Mouse (Mus musculus) intestine, postnatal 0 days (tissue): ENCODE data around the gene Stom. TPM values are rescaled to one million over a fixed set of nuclear protein-coding genes. Genes with fewer than 3 reads are reported as not detected.

Experiments used
- ATAC-seq: fragments of 200-750 bp; cut with Nextera tagmentation; 2 replicates; pipeline ENCODE4 v1.8.0; 2017; ENCODE audit warnings: mild to moderate bottlenecking, moderate TSS enrichment, moderate library complexity
- H3K27ac ChIP-seq: fragments of 300-500 bp; sonication (generic); 2 replicates; pipeline ENCODE4 v1.5.1; 2014; ENCODE audit warnings: mild to moderate bottlenecking, low read depth, low read length, moderate library complexity
- H3K27me3 ChIP-seq: fragments of 300-500 bp; sonication (generic); replicated peaks from 2 replicates; pipeline ENCODE4 v1.6.1; 2014; ENCODE audit warnings: low read length, mixed read lengths; ENCODE audit not compliant: control insufficient read depth, insufficient read depth
- H3K36me3 ChIP-seq: fragments of 300-500 bp; sonication (generic); 2 replicates; pipeline ENCODE4 v1.6.1; 2014; ENCODE audit warnings: mild to moderate bottlenecking, moderate library complexity; ENCODE audit not compliant: control insufficient read depth, insufficient read depth
- H3K4me1 ChIP-seq: fragments of 300-500 bp; sonication (generic); replicated peaks from 2 replicates; pipeline ENCODE4 v1.6.1; 2014; ENCODE audit warnings: antibody characterized with exemption, low read length, mixed read lengths; ENCODE audit not compliant: control insufficient read depth, insufficient read depth
- H3K4me2 ChIP-seq: fragments of 300-500 bp; sonication (generic); replicated peaks from 2 replicates; pipeline ENCODE4 v1.6.1; 2014; ENCODE audit warnings: low read depth, mild to moderate bottlenecking, moderate library complexity
- H3K4me3 ChIP-seq: fragments of 300-500 bp; sonication (generic); 2 replicates; pipeline ENCODE4 v1.5.1; 2014; ENCODE audit warnings: low read depth, low read length
- H3K9ac ChIP-seq: fragments of 300-500 bp; sonication (generic); 2 replicates; pipeline ENCODE4 v1.6.1; 2014; ENCODE audit warnings: mild to moderate bottlenecking, low read depth, low read length
- H3K9me3 ChIP-seq: fragments of 300-500 bp; sonication (generic); 2 replicates; pipeline ENCODE4 v1.6.1; 2016; ENCODE audit warnings: mixed run types; ENCODE audit not compliant: control insufficient read depth
- CTCF ChIP-seq: sonication (generic); IDR thresholded peaks from 2 replicates; pipeline ENCODE4 v1.5.1; 2016; ENCODE audit warnings: low read depth, mild to moderate bottlenecking, control low read depth, antibody characterized with exemption, moderate library complexity
- WGBS: fragments of 180-500 bp; shearing (Covaris S2); extraction: QIAGEN DNeasy Blood & Tissue Kit; methylation state at CpG from one replicate; pipeline ENCODE4 v1.1.7; 2014; 5-methylcytosine and 5-hydroxymethylcytosine counted together
- polyA plus RNA-seq: library from polyadenylated mRNA; unstranded; fragments of >200 nt; fragmentation: Nextera tagmentation; extraction: Ambion mirVana; gene quantifications from 2 replicates; pipeline ENCODE4 v1.2.1, GENCODE M21; 2015

Stom gene
- polyA plus RNA-seq, 1 experiment from 2014 or later = 45.6 TPM

GRCm38 (mm10) chr2:35367629-35368028 lies 30.9 kb upstream of the Stom start, which contains the start of gene 4930568D16Rik:
Gene 4930568D16Rik (minus strand): TSS chr2:35367729.
- Histone ChIP-seq H3K36me3 (no peaks in the 10 kb centered on the region), H3K9me3 (no peaks in the 10 kb centered on the region), H3K9ac (no peak within 1 kb of the TSS), H3K27me3 (no peaks in the 10 kb centered on the region), H3K4me1 (no peaks in the 10 kb centered on the region), H3K4me3 (no peak within 1 kb of the TSS), H3K27ac (no peak within 1 kb of the TSS), H3K4me2 (no peak within 1 kb of the TSS)
- TF ChIP-seq CTCF = no peak
- no peak for ATAC-seq
- 73% methylated on average over 2 of the region's 2 CpGs for WGBS

- ATAC-seq = 0 out of 2 replicates have a peak, but pooled peaks have one; percentile 22
- Histone ChIP-seq H3K27ac (no peak overlapping the region), H3K4me3 (no peak overlapping the region), H3K9me3 (no peaks in the 10 kb centered on the region), H3K4me1 (no peaks in the 10 kb centered on the region), H3K27me3 (no peaks in the 10 kb centered on the region), H3K4me2 (no peak overlapping the region), H3K36me3 (no peaks in the 10 kb centered on the region), H3K9ac (no peak overlapping the region)
- TF ChIP-seq CTCF = peak; percentile 87
- WGBS = 42% methylated on average over 5 of the region's 5 CpGs
These were observed 12.4 kb upstream of the Stom start for GRCm38 (mm10) chr2:35349184-35349583.

GRCm38 (mm10) chr2:35345984-35346383 lies 9.2 kb upstream of the Stom start:
- TF ChIP-seq CTCF = no peak
- Histone ChIP-seq H3K9me3 (no peaks in the 10 kb centered on the region), H3K9ac (no peak overlapping the region), H3K36me3 (no peaks in the 10 kb centered on the region), H3K27ac (no peak overlapping the region), H3K4me2 (no peak overlapping the region), H3K4me3 (no peak overlapping the region), H3K27me3 (no peaks in the 10 kb centered on the region), H3K4me1 (no peaks in the 10 kb centered on the region)
- no peak for ATAC-seq
- 44% methylated on average over 2 of the region's 2 CpGs for WGBS

- WGBS = 50% methylated on average over 3 of the region's 3 CpGs
- Histone ChIP-seq H3K36me3 (no peaks in the 10 kb centered on the region), H3K27ac (no peak overlapping the region), H3K9ac (no peak overlapping the region), H3K4me2 (no peak overlapping the region), H3K4me3 (no peak overlapping the region), H3K4me1 (peaks cover 5% of the 10 kb centered on the region; the same call in 1 of the 2 replicates), H3K9me3 (no peaks in the 10 kb centered on the region), H3K27me3 (no peaks in the 10 kb centered on the region)
- TF ChIP-seq CTCF = no peak
- peak; percentile 73 for ATAC-seq
These were observed 5.8 kb upstream of the Stom start for GRCm38 (mm10) chr2:35342605-35343004.

- Histone ChIP-seq H3K9me3 (no peaks in the 10 kb centered on the region), H3K4me1 (peaks cover 5% of the 10 kb centered on the region; the same call in 1 of the 2 replicates), H3K4me2 (no peak overlapping the region; the same call in 1 of the 2 replicates), H3K9ac (no peak overlapping the region), H3K4me3 (no peak overlapping the region), H3K36me3 (no peaks in the 10 kb centered on the region), H3K27ac (peak overlapping the region; percentile 71), H3K27me3 (no peaks in the 10 kb centered on the region)
- no peak for ATAC-seq
- 27% methylated on average over 6 of the region's 6 CpGs for WGBS
- no peak for TF ChIP-seq CTCF
These were observed 1.9 kb upstream of the Stom start for GRCm38 (mm10) chr2:35338707-35339106.

- ATAC-seq = no peak
- TF ChIP-seq CTCF = no peak
- WGBS = 15% methylated on average over 1 of the region's 1 CpGs
- H3K4me2 ChIP-seq = peak overlapping the region; percentile 10; the same call in 1 of the 2 replicates
- H3K27me3 ChIP-seq = no peaks in the 10 kb centered on the region
- H3K4me3 ChIP-seq = no peak overlapping the region
- H3K9ac ChIP-seq = no peak overlapping the region
- H3K4me1 ChIP-seq = peaks cover 6% of the 10 kb centered on the region; the same call in 1 of the 2 replicates
- H3K36me3 ChIP-seq = no peaks in the 10 kb centered on the region
- no peaks in the 10 kb centered on the region for H3K9me3 ChIP-seq
- peak overlapping the region; percentile 71 for H3K27ac ChIP-seq
These were observed 1.3 kb upstream of the Stom start for GRCm38 (mm10) chr2:35338036-35338435.

- Histone ChIP-seq H3K4me1 (peaks cover 11% of the 10 kb centered on the region; the same call in 1 of the 2 replicates), H3K4me2 (peak overlapping the region; percentile 96), H3K9ac (no peak overlapping the region), H3K27me3 (no peaks in the 10 kb centered on the region), H3K4me3 (no peak overlapping the region), H3K27ac (peak overlapping the region; percentile 31), H3K36me3 (no peaks in the 10 kb centered on the region), H3K9me3 (no peaks in the 10 kb centered on the region)
- 48% methylated on average over 10 of the region's 10 CpGs for WGBS
- no peak for TF ChIP-seq CTCF
- no peak for ATAC-seq
These were observed 643 bp upstream of the Stom start for GRCm38 (mm10) chr2:35337419-35337818.
